Mouse (Mus musculus) erythroblast, embryonic 14.5 days (primary cell): ENCODE results near the gene Ipo8. TPM values are rescaled to one million over a fixed set of nuclear protein-coding genes. Genes with fewer than 3 reads are reported as not detected.

ENCODE experiments used
- H3K27me3 ChIP-seq: 2 replicates; pipeline ENCODE4 v1.6.1; 2012; ENCODE audit warnings: inconsistent platforms; ENCODE audit not compliant: control insufficient read depth
- H3K36me3 ChIP-seq: 2 replicates; pipeline ENCODE4 v1.6.1; 2012; ENCODE audit warnings: mild to moderate bottlenecking, inconsistent platforms; ENCODE audit not compliant: control insufficient read depth
- H3K4me1 ChIP-seq: 2 replicates; pipeline ENCODE4 v1.6.1; 2012; ENCODE audit warnings: inconsistent platforms; ENCODE audit not compliant: control insufficient read depth
- H3K4me3 ChIP-seq: replicated peaks from 2 replicates; pipeline ENCODE3; 2012; ENCODE audit warnings: moderate library complexity, mild to moderate bottlenecking, inconsistent platforms
- H3K9me3 ChIP-seq: 2 replicates; pipeline ENCODE4 v1.6.1; 2012; ENCODE audit warnings: low read length, inconsistent platforms, mixed read lengths; ENCODE audit not compliant: control insufficient read depth
- GATA1 ChIP-seq: IDR thresholded peaks from 2 replicates; pipeline ENCODE4 v1.6.1; 2012; ENCODE audit warnings: low read length, inconsistent platforms, mixed read lengths
- TAL1 ChIP-seq: IDR thresholded peaks from 3 replicates; pipeline ENCODE4 v1.6.1; 2012; ENCODE audit warnings: low read length, inconsistent platforms, mixed read lengths
- polyA plus RNA-seq: library from polyadenylated mRNA; stranded (reverse); fragments of >175 nt; gene quantifications from 2 replicates; pipeline ENCODE4 v1.2.3, GENCODE M21; 2012

Ipo8 gene
- polyA plus RNA-seq, 1 experiment: 0.10 TPM

- no peaks in the 10 kb centered on the region for H3K4me1 ChIP-seq
- no peaks in the 10 kb centered on the region for H3K27me3 ChIP-seq
- H3K36me3 ChIP-seq: peaks cover 59% of the 10 kb centered on the region
- TF ChIP-seq TAL1 (no peak), GATA1 (no peak)
- no peak overlapping the region for H3K4me3 ChIP-seq
- H3K9me3 ChIP-seq: no peaks in the 10 kb centered on the region
Observed at GRCm38 (mm10) chr6:148816751-148817150, 14.5 kb downstream of the Ipo8 start.

GRCm38 (mm10) chr6:148811117-148811516 is 20.1 kb downstream of the Ipo8 start:
- Histone ChIP-seq H3K4me3 (no peak overlapping the region), H3K9me3 (no peaks in the 10 kb centered on the region), H3K36me3 (peaks cover 58% of the 10 kb centered on the region), H3K4me1 (no peaks in the 10 kb centered on the region), H3K27me3 (no peaks in the 10 kb centered on the region)
- TF ChIP-seq TAL1 (no peak), GATA1 (no peak)

- no peaks in the 10 kb centered on the region for H3K4me1 ChIP-seq
- TF ChIP-seq TAL1: no peak
- no peak for TF ChIP-seq GATA1
- peaks cover 56% of the 10 kb centered on the region for H3K36me3 ChIP-seq
- no peaks in the 10 kb centered on the region for H3K27me3 ChIP-seq
- no peak overlapping the region for H3K4me3 ChIP-seq
- H3K9me3 ChIP-seq: no peaks in the 10 kb centered on the region
Observed at GRCm38 (mm10) chr6:148799773-148800172, 31.5 kb downstream of the Ipo8 start.

- H3K4me1 ChIP-seq: no peaks in the 10 kb centered on the region
- H3K27me3 ChIP-seq: no peaks in the 10 kb centered on the region
- no peak overlapping the region for H3K4me3 ChIP-seq
- TF ChIP-seq TAL1: no peak
- TF ChIP-seq GATA1: no peak
- H3K36me3 ChIP-seq: peaks cover 48% of the 10 kb centered on the region
- no peaks in the 10 kb centered on the region for H3K9me3 ChIP-seq
Observed at GRCm38 (mm10) chr6:148795145-148795544, 36.1 kb downstream of the Ipo8 start.

- H3K4me3 ChIP-seq: no peak overlapping the region
- no peaks in the 10 kb centered on the region for H3K4me1 ChIP-seq
- H3K27me3 ChIP-seq: no peaks in the 10 kb centered on the region
- TF ChIP-seq TAL1: no peak
- no peak for TF ChIP-seq GATA1
- peaks cover 64% of the 10 kb centered on the region for H3K36me3 ChIP-seq
- H3K9me3 ChIP-seq: no peaks in the 10 kb centered on the region
Observed at GRCm38 (mm10) chr6:148789010-148789673, 42.1 kb downstream of the Ipo8 start.

- peaks cover 71% of the 10 kb centered on the region for H3K36me3 ChIP-seq
- no peak for TF ChIP-seq TAL1
- TF ChIP-seq GATA1: no peak
Observed at GRCm38 (mm10) chr6:148786186-148786585, 45.1 kb downstream of the Ipo8 start.

GRCm38 (mm10) chr6:148784418-148784817 is 46.8 kb downstream of the Ipo8 start:
- Histone ChIP-seq H3K4me3 (no peak overlapping the region), H3K4me1 (no peaks in the 10 kb centered on the region), H3K27me3 (no peaks in the 10 kb centered on the region), H3K36me3 (peaks cover 67% of the 10 kb centered on the region), H3K9me3 (no peaks in the 10 kb centered on the region)
- TF ChIP-seq TAL1: no peak

More at GRCm38 (mm10) chr6:148786186-148786585, 45.1 kb downstream of the Ipo8 start:
- Histone ChIP-seq H3K4me3 (no peak overlapping the region), H3K9me3 (no peaks in the 10 kb centered on the region), H3K4me1 (no peaks in the 10 kb centered on the region), H3K27me3 (no peaks in the 10 kb centered on the region)

- Histone ChIP-seq H3K36me3 (peaks cover 61% of the 10 kb centered on the region), H3K27me3 (no peaks in the 10 kb centered on the region)
- TF ChIP-seq GATA1 (no peak), TAL1 (no peak)
Observed at GRCm38 (mm10) chr6:148776236-148776635, 55.0 kb downstream of the Ipo8 start.

GRCm38 (mm10) chr6:148771423-148771822 is 59.8 kb downstream of the Ipo8 start:
- Histone ChIP-seq H3K36me3 (peaks cover 39% of the 10 kb centered on the region), H3K4me1 (no peaks in the 10 kb centered on the region), H3K9me3 (no peaks in the 10 kb centered on the region; the same call in 1 of the 2 replicates), H3K4me3 (no peak overlapping the region), H3K27me3 (no peaks in the 10 kb centered on the region)
- TF ChIP-seq GATA1 (no peak), TAL1 (no peak)

More at GRCm38 (mm10) chr6:148776236-148776635, 55.0 kb downstream of the Ipo8 start:
- no peaks in the 10 kb centered on the region for H3K9me3 ChIP-seq
- H3K4me3 ChIP-seq: no peak overlapping the region
- no peaks in the 10 kb centered on the region for H3K4me1 ChIP-seq

GRCm38 (mm10) chr6:148768419-148768818 is 62.8 kb downstream of the Ipo8 start:
- peaks cover 17% of the 10 kb centered on the region for H3K36me3 ChIP-seq
- TF ChIP-seq GATA1 (no peak), TAL1 (no peak)

More at GRCm38 (mm10) chr6:148768419-148768818, 62.8 kb downstream of the Ipo8 start:
- no peak overlapping the region for H3K4me3 ChIP-seq
- no peaks in the 10 kb centered on the region for H3K27me3 ChIP-seq
- H3K4me1 ChIP-seq: no peaks in the 10 kb centered on the region
- H3K9me3 ChIP-seq: no peaks in the 10 kb centered on the region; the same call in 1 of the 2 replicates
